Mouse (Mus musculus): ENCODE results near the gene Pcyt1a.
"Not testable (repeated sequence)": the region's sequence is repeated elsewhere in the genome, so short reads cannot be mapped to it uniquely, and the experiment has no call there.

Gene Pcyt1a

GRCm38 (mm10) chr16:32433138-32433537 lies 2.4 kb downstream of the Pcyt1a start:
- no peak for DNase-seq (ENCODE audit: low read depth in 1 of 2, low spot score in 2 of 2)

DNA sequence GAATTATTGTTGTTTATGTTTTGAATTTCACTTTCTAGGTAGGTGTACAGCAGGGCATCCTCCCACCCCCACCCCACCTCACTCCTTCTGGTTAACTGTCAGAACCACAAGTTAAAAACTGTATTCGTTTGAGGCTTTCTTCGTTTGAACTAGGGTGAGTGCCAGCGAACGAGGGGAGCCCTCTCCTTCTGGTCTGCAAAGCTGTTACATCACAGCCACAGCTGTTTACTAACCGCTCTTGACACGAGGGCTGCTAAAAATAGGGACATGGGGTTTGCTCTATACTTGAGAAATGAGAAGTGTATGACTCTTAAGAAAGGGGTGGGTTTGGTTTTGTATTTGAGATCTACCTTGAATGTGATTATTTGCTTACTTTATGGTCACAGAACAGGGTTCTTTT lies 3.3 kb downstream of the Pcyt1a start:
- peak; percentile 59 for DNase-seq (ENCODE audit: low read depth in 1 of 2, low spot score in 2 of 2)

DNA sequence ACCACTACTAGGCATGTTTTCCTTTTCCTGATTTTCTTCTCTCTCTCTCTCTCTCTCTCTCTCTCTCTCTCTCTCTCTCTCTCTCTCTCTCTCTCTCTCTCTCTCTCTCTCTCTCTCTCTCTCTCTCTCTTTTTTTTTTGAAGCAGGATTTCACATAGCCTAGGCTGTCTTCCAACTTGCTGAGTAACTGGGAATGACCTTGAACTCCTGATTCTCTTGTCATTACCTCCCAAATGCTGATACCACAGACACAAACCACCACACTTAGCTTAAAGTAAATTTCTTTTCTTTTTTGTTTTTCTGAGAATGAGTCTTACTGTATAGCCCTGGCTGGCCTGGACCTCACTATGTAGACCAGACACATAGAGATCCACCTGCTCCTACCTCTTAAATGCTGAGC lies 4.0 kb downstream of the Pcyt1a start:
- no peak for DNase-seq (ENCODE audit: low read depth in 1 of 2, low spot score in 2 of 2)

GRCm38 (mm10) chr16:32436657-32437056 lies 5.9 kb downstream of the Pcyt1a start:
- no peak for DNase-seq (ENCODE audit: low read depth in 1 of 2, low spot score in 2 of 2)

- DNase-seq (ENCODE audit: low read depth in 1 of 2, low spot score in 2 of 2) = no peak
Observed at GRCm38 (mm10) chr16:32437266-32437665, 6.5 kb downstream of the Pcyt1a start.

GRCm38 (mm10) chr16:32441432-32441831 lies 10.7 kb downstream of the Pcyt1a start:
- no peak for DNase-seq (ENCODE audit: low read depth in 1 of 2, low spot score in 2 of 2)

GRCm38 (mm10) chr16:32444615-32445014 lies 13.9 kb downstream of the Pcyt1a start:
- not testable (repeated sequence) for DNase-seq (ENCODE audit: low read depth in 1 of 2, low spot score in 2 of 2)

GRCm38 (mm10) chr16:32445558-32445957 lies 14.8 kb downstream of the Pcyt1a start:
- DNase-seq (ENCODE audit: low read depth in 1 of 2, low spot score in 2 of 2) = no peak

DNA sequence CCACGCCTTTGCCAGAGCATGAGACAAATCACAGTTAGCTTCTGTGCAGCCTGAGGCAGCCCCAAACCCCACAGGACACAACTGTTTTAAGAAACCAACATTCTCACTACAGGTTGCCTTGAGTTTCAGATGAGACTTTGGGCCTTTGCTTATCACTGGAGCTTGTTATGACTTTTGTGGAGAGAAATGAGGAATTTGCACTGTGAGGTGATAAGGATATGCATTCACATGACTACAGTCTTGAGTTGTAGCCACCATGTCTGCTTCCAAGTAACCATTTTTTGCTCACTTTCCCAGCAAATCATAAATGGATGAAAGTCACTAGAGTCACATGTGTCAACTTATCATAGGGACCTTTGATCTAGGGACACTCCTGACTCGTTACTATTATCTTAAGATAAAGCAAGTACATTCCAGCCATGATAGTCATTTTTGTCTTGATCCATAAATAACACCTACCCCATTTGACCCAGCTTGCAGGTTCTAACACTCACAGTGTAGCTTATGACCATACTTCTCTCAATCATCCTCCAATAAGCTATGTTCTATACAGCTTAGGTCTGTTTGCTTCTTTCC lies 15.9 kb downstream of the Pcyt1a start:
- DNase-seq (ENCODE audit: low read depth in 1 of 2, low spot score in 2 of 2) = no peak

GRCm38 (mm10) chr16:32449665-32450064 lies 18.9 kb downstream of the Pcyt1a start:
- DNase-seq (ENCODE audit: low read depth in 1 of 2, low spot score in 2 of 2) = no peak

GRCm38 (mm10) chr16:32450133-32450532 lies 19.4 kb downstream of the Pcyt1a start:
- no peak for DNase-seq (ENCODE audit: low read depth in 1 of 2, low spot score in 2 of 2)

DNA sequence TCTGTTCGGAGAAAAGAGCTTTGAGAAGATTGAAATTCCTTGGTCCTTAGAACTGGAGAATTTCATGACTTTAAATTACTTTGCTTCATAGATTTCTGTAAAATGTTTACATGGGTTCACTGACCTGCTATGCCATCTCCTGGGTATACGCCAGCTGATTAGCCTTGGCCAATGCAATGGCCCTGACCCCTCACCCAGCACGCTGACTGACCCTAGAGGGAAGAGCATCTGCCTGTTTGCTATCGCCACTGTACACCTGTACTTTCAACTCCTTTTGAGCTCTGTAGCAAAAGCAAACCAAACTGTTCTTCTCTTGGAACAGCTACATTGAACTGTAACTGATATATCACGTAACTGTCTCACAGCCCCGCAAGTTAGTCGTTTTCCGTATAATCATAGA lies 22.4 kb downstream of the Pcyt1a start:
- no peak for DNase-seq (ENCODE audit: low read depth in 1 of 2, low spot score in 2 of 2)

DNA sequence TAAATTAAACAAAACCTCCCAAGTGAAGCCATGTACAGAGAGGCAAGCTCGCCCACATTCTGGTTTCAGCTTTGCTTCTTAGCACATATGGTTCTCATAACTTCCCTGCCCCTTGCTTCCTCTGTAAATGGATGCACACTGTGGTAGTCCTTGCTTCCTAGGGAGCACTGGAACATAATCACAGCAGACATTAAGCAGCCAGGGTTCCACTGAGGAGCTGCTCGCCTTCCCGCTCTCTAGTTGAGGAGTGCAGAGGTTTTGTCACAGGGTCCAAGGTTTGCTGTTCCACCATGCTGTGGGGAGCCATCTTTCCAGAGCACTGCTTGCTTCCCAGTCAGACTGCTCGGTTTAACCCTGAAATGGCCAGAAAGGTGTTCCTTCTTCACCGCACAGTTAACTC lies 23.9 kb downstream of the Pcyt1a start:
- no peak for DNase-seq (ENCODE audit: low read depth in 1 of 2, low spot score in 2 of 2)

DNA sequence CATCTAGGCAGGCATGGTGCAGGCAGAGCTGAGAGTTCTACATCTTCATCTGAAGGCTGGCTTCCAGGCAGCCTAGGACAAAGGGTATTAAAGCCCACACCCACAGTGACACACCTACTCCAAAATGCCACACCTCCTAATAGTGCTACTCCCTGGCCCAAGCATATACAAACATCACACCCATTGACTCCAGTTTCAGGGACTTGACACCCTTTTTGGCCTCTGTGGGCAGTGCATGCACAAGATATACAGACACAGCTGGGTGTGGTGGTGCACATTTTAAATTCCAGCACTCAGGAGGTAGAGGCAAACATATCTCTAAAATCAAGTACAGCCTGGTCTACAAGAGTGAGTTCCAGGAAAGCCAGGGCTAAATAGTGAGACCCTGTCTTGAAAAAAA lies 25.4 kb downstream of the Pcyt1a start:
- DNase-seq (ENCODE audit: low read depth in 1 of 2, low spot score in 2 of 2) = no peak

DNA sequence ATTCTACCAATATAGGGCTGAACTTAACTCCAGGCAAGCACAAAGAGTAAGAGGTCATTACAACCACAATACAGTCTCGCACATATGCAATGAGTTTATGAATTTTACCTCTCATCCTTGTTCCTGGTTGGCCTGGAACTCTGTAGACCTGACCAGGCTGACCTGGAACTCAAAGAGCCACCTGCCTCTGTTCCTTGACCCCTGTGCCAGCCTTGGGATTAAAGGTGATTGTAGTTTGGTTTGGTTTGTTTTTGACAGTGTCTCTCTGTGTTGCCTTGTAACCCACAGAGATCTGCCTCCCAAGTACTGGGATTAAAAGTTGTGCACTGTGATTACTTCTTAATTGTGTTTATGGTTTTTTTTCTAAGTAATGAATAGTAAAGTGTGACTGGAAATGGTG lies 26.0 kb downstream of the Pcyt1a start:
- DNase-seq (ENCODE audit: low read depth in 1 of 2, low spot score in 2 of 2) = no peak

DNA sequence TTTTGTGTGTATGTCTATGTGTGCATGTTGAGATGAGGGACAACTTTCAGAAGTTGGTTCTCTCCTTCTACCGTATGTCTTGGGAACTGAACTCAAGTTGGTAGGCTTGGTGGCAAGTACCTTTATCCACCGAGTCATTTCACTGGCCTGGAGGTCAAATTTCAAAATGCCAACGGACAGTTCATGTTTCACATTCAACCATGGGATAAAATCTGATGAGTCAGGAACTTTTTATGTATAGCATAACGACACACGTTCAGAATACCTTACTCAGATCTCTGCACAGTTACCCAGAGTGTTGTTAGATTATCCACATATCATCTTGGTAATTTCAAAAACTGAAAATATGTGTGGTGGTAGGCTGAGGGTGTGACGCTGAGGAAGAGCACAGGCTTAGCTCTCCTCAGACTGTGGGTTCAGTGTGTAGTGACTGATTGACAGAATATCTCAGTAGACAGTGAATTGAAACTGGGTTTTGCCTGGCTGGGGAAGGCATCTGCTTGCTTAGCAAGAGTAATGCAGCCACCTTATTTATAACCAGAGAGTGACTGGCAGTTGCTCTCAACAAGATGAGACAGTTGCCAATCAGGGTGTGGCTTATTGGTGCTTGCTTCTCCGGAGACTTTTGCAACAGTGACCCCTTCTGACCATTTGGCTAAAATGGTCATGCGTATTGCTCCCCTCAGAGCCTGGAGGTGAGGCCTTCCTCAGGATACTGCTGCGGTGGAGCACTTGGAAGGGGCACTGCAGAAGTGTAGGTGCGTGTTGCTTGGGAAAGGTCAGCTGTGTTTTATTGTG lies 27.1 kb downstream of the Pcyt1a start:
- DNase-seq (ENCODE audit: low read depth in 1 of 2, low spot score in 2 of 2) = peak; percentile 12 to 27

DNA sequence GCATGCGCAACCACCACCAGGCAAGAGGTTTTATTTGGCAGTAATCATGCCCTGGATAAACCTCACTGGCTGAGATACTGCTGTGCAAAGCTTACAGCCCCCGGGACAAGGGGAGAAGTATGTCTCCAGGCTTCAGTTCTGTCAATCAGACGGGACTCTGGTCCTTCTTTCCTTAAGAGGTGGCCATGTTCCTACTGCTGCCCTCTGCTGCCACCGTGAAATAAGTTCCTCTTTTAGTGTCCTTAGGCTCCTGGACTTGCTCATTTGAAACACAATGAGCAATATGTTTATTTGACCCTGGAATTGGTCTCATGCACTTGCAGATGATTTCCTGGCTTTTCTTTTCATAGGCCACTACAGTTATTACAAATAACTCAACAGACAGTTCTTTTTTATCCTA lies 29.8 kb downstream of the Pcyt1a start:
- DNase-seq (ENCODE audit: low read depth in 1 of 2, low spot score in 2 of 2) = no peak

GRCm38 (mm10) chr16:32461713-32462112 lies 31.0 kb downstream of the Pcyt1a start:
- DNase-seq (ENCODE audit: low read depth in 1 of 2, low spot score in 2 of 2) = no peak

DNA sequence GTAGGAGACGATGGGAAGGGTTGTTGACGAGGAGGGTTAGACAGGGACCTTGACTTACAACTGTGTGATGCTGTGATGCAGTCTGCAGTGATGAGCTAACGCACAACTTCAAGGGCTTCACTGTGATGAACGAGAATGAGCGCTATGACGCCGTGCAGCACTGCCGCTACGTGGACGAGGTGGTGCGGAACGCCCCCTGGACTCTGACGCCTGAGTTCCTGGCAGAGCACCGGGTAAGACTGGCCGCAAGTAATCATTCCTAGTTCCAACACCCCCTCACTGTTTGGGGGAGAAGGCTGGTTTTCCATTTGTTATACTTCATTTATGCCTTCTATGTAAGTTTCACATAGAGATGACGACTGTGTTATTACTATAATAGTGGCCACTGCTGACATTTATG lies 32.2 kb downstream of the Pcyt1a start:
- no peak for DNase-seq (ENCODE audit: low read depth in 1 of 2, low spot score in 2 of 2)

DNA sequence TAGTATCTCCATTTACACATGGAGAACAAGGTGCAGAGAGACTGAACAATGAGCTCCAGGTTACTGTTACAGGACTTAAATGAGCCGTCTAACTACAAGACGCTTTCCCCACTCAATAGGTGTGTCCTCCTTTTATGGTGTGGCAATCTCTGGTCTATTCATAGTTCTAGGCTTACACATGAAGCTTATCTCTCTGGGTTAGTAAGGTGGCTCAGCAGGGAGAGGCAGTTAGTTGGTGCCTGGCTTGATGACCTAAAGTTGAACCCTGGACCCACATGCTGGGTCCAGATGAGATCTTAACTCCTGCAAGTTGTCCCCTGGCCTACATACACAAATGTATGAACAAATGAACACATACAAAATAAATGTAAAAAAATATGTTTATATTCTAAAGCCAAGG lies 32.7 kb downstream of the Pcyt1a start:
- no peak for DNase-seq (ENCODE audit: low read depth in 1 of 2, low spot score in 2 of 2)

DNA sequence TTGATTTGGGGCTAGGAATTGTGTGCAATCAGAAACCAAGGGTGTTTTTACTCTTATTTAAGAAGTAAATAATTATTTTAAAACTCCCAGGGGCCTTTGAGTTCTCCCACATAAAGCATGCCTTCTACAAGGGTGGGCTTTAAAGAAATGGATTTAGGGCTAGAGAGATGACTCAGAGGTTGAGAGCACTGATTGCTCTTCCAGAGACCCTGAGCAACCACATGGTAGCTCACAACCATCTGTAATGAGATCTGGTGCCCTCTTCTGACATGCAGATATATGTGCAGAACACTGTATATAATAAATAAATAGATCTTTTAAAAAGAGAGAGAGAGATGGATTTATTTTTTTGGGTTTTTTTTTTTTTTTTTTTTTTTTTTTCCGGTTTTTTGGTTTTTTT lies 34.2 kb downstream of the Pcyt1a start:
- DNase-seq (ENCODE audit: low read depth in 1 of 2, low spot score in 2 of 2) = no peak

DNA sequence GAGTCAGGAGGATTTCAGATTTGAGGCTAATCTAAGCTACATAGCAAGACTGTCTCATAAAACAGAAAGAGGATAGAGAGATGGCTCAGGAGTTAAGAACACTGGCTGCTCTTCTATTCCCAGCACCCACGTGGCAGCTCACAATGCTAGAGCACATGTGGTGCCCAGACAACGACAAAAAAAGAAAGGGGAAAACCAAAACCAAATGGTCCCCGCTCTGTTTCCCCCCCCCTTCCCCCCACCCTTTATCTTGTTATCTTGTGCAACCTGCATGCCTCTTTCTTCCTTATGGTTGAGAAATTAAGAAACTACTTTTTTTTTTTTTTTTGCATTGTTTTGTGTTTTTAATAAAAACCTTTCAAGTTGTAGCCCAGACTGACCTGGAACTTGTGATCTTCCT lies 37.8 kb downstream of the Pcyt1a start:
- no peak for DNase-seq (ENCODE audit: low read depth in 1 of 2, low spot score in 2 of 2)

Measured in monocyte, adult 2 months (primary cell).